Mouse (Mus musculus) erythroblast, embryonic 14.5 days (primary cell): ENCODE data around the gene Arhgdia.

Source experiments
- GATA1 ChIP-seq: IDR thresholded peaks from 2 replicates; pipeline ENCODE4 v1.6.1; 2012; ENCODE audit warnings: low read length, inconsistent platforms, mixed read lengths
- TAL1 ChIP-seq: IDR thresholded peaks from 3 replicates; pipeline ENCODE4 v1.6.1; 2012; ENCODE audit warnings: low read length, inconsistent platforms, mixed read lengths

- no peak for TF ChIP-seq TAL1
- TF ChIP-seq GATA1 = no peak
Observed at GRCm38 (mm10) chr11:120608241-120609034, 27.0 kb upstream of the Arhgdia start, which contains the start of gene Npb.
